Mouse (Mus musculus) G1E (cell line): Measurements from ENCODE around the gene Tesmin. TPM values are rescaled to one million over a fixed set of nuclear protein-coding genes. Genes with fewer than 3 reads are reported as not detected.

ENCODE experiments used
- ATAC-seq: 2 replicates; pipeline ENCODE4 v1.8.0; 2016; ENCODE audit warnings: mild to moderate bottlenecking; ENCODE audit not compliant: insufficient number of reproducible peaks, poor library complexity, low FRiP score, severe bottlenecking; ENCODE audit errors: extremely low read depth
- DNase-seq: peaks from one replicate; pipeline ENCODE4 v3.0.0; 2012; ENCODE audit warnings: low spot score
- H3K27me3 ChIP-seq: 2 replicates; pipeline ENCODE4 v1.6.1; 2012; ENCODE audit warnings: mild to moderate bottlenecking, low read length, inconsistent platforms; ENCODE audit not compliant: insufficient read depth
- H3K36me3 ChIP-seq: replicated peaks from 2 replicates; pipeline ENCODE3; 2012; ENCODE audit warnings: mild to moderate bottlenecking, inconsistent platforms
- H3K4me1 ChIP-seq: 2 replicates; pipeline ENCODE4 v1.6.1; 2012; ENCODE audit warnings: low read depth, low read length, inconsistent platforms, mixed read lengths; ENCODE audit not compliant: insufficient read depth
- H3K4me3 ChIP-seq: 2 replicates; pipeline ENCODE4 v1.5.1; 2012; ENCODE audit warnings: low read depth, mild to moderate bottlenecking, inconsistent platforms, low read length, moderate library complexity, mixed read lengths
- H3K9me3 ChIP-seq: replicated peaks from 2 replicates; pipeline ENCODE4 v1.6.1; 2012; ENCODE audit warnings: inconsistent platforms
- CTCF ChIP-seq: IDR thresholded peaks from 2 replicates; pipeline ENCODE4 v1.5.1; 2012; ENCODE audit warnings: low read depth, low read length, inconsistent platforms, mixed read lengths
- GATA1 ChIP-seq: IDR thresholded peaks from 2 replicates; pipeline ENCODE4 v1.6.1; 2012; ENCODE audit warnings: borderline replicate concordance, low read length, inconsistent platforms, mixed read lengths
- GATA2 ChIP-seq: IDR thresholded peaks from 2 replicates; pipeline ENCODE4 v1.6.1; 2012; ENCODE audit warnings: low read depth, low read length, inconsistent platforms, borderline replicate concordance
- POLR2AphosphoS5 ChIP-seq: IDR thresholded peaks from 2 replicates; pipeline ENCODE4 v1.6.1; 2012; ENCODE audit warnings: low read depth, low read length, inconsistent platforms; ENCODE audit not compliant: insufficient replicate concordance
- TAL1 ChIP-seq: conservative IDR thresholded peaks from 2 replicates; pipeline ENCODE4 v1.6.1; 2012; ENCODE audit warnings: low read depth, low read length, inconsistent platforms, mixed read lengths
- polyA plus RNA-seq: library from polyadenylated mRNA; stranded (reverse); fragments of >175 nt; gene quantifications from 2 replicates; pipeline ENCODE4 v1.2.3, GENCODE M21; 2012
- total RNA-seq, 2 experiments: library from RNA; stranded (forward) in 1 of 2; stranded (reverse) in 1 of 2; fragments of 200-1000 nt in 1 of 2; fragments of >200 nt in 1 of 2; fragmentation: Nextera tagmentation in 1 of 2; gene quantifications; 2 replicates each; pipeline ENCODE4 v1.2.3; 2014 to 2017

Tesmin gene
- total and polyA plus RNA-seq, 3 experiments: 0.17 to 0.33 TPM; not detected in 1

DNA sequence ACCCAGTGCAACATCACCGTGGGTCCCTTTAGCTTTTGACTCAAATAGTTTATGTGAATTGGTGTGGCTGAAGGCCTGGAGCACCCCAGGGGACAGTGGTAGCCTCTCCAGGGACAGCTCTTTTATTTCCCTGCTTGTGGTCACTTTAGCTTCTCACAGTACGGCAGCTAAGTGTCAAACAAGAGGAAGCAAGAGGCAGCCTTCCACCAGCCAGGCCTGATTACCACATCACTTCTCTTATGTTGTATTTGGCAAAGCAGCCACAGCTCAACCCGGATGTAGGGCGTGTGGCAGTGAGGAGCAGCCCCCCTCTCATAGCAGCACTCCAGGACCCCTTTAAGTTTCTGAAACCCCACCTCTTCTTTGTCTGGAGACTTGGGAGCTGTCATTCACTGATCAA, 34.3 kb downstream of the Tesmin start:
- H3K4me3 ChIP-seq: no peak overlapping the region
- H3K36me3 ChIP-seq: no peaks in the 10 kb centered on the region
- TF ChIP-seq GATA1 (no peak), TAL1 (no peak), POLR2AphosphoS5 (no peak), CTCF (no peak), GATA2 (no peak)
- ATAC-seq: no peak
- H3K27me3 ChIP-seq: peaks cover 12% of the 10 kb centered on the region
- no peaks in the 10 kb centered on the region for H3K9me3 ChIP-seq
- H3K4me1 ChIP-seq: no peaks in the 10 kb centered on the region
- DNase-seq: no peak

DNA sequence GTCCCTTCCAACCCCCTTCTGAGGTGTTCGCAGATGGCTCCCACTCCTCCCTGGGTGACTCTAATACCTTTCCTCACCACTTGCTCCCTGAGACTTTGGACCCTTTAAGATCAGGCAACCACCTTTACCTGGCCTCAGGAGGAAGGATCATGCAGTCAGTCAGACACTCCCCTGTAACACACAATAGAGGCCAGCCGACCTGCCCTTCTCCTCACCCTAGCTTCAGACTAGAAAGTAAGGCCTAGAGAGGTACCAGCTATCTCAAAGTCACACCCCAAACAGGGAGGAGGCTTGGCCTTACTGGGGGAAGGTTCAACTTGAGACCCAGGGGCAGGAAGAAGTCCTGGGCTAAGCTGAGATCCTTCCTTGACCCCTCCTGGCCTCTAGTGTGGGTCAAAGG, 35.6 kb downstream of the Tesmin start:
- no peaks in the 10 kb centered on the region for H3K4me1 ChIP-seq
- peaks cover 14% of the 10 kb centered on the region for H3K27me3 ChIP-seq
- no peak for ATAC-seq
- TF ChIP-seq GATA1: no peak
- TF ChIP-seq CTCF: no peak
- TF ChIP-seq POLR2AphosphoS5: no peak
- TF ChIP-seq TAL1: no peak
- no peak for TF ChIP-seq GATA2
- no peaks in the 10 kb centered on the region for H3K36me3 ChIP-seq
- H3K4me3 ChIP-seq: no peak overlapping the region
- DNase-seq: no peak
- no peaks in the 10 kb centered on the region for H3K9me3 ChIP-seq

DNA sequence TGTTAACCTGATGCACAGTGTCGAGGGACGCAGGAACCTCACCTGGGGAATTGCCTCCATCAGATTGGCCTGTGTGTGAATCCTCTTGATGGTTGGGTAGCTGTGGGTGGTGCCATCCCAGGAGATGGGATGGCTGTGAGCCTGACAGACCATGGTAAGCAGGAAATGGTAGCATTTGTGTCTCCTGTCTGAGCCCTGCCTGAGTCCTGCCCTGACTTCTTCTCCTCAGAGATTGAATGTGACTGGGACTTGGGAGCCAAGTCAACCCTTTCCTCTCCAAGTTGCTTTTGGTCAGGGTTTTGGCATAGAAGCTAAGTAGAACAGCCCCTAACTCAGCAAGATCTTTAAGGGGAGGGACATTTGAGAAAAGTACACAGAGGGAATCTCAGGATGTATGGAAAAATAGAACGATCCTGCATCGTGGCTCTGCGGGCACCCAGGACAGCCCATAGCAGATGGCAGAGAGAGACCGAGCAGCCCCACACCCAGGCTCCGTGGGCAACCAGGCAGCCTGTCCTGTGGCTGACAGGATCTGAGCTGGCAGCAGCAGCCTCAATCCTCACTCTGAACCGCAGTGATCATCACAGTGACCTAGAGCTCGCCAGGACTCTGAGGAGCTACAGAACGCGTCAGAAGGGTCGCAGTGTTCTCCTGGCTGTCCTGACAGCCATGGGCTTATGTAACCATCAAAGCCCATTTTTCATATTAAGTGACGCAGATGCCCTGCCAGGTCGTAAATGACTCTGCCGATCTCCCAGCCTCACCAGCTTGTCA, 39.6 kb downstream of the Tesmin start:
- 0 out of 2 replicates have a peak, but pooled peaks cover 2% of the 10 kb centered on the region for H3K4me1 ChIP-seq
- TF ChIP-seq CTCF (no peak), TAL1 (no peak), POLR2AphosphoS5 (no peak), GATA1 (no peak)
- ATAC-seq: no peak

DNA sequence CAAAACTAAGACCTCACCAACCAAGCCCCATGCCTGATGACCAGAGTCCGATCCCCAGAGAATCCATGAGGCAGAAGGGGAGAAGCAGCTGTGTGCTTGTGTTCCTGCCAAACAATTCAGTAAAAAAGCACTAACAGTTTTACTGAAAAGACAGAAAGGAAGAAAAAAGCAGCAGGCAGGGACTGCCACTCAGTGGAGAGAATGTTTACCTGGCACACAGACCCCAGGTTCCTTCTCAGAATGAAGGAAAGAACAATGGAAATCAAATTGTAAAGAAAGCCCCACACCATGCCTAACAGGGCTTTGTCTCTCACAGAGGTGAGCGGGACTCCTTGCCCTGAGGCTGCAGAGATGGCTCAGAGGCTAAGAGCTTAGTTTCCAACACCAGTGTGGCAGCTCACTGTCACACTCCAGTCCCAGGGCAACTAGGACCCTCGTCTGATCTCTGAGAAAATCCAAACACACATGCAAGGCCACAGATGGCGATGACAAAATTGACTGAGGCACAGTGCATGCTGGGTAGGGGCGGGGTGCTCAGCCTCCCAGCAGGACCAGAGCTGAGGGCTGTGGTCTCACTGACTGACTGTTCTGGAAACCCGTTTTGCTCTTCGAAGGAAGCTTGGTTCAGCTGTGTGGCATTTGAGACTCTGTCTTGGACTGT, 40.6 kb downstream of the Tesmin start:
- TF ChIP-seq TAL1: no peak
- no peak for TF ChIP-seq CTCF
- no peak for TF ChIP-seq POLR2AphosphoS5
- no peak for TF ChIP-seq GATA1
- TF ChIP-seq GATA2: no peak
- Histone ChIP-seq H3K9me3 (no peaks in the 10 kb centered on the region), H3K27me3 (peaks cover 13% of the 10 kb centered on the region), H3K4me1 (0 out of 2 replicates have a peak, but pooled peaks cover 2% of the 10 kb centered on the region), H3K4me3 (no peak overlapping the region), H3K36me3 (no peaks in the 10 kb centered on the region)
- ATAC-seq: no peak
- DNase-seq: no peak

More for the DNA sequence above, 39.6 kb downstream of the Tesmin start:
- H3K27me3 ChIP-seq: peaks cover 11% of the 10 kb centered on the region
- H3K9me3 ChIP-seq: no peaks in the 10 kb centered on the region
- H3K36me3 ChIP-seq: no peaks in the 10 kb centered on the region
- no peak for DNase-seq
- no peak overlapping the region for H3K4me3 ChIP-seq

DNA sequence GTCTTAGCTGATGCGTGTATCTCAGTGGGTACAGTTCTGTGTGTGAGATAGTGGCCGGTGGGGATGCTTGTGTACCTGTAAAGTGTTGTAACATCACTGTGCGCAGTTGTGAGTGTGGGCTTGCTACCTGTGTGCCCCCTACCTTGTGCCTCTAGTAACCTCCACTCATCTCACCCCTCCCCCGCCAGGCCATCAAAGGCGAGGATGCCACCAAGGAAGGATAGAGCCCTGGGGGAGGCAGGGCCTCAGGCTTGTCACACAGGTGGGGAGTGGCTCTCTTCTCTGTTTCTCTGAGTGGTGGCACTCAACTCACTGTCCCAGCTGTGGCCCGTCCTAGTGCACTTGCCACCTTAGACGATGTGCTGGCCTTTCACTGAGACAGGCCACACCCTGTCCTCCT, 42.4 kb downstream of the Tesmin start:
- Histone ChIP-seq H3K4me3 (no peak overlapping the region), H3K9me3 (no peaks in the 10 kb centered on the region), H3K4me1 (0 out of 2 replicates have a peak, but pooled peaks cover 2% of the 10 kb centered on the region), H3K27me3 (peaks cover 22% of the 10 kb centered on the region), H3K36me3 (no peaks in the 10 kb centered on the region)
- ATAC-seq: no peak
- TF ChIP-seq POLR2AphosphoS5: no peak
- no peak for DNase-seq

DNA sequence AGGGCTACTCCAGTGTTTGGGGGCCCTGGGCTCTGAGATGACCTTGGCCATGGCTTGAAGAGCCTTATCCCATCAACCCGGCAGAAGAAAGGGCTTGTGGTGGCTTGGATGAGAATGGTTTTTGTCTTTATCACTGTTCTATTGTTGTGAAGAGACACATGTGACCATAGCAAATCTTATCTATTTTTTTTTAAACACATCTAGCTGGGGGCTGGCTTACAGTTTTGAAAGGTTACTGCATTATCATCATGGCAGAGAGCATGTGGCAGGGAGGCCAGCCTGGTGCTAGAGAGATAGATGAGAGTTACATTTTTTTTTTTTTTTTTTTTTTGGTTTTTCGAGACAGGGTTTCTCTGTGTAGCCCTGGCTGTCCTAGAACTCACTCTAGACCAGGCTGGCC, 43.3 kb downstream of the Tesmin start:
- no peak for TF ChIP-seq GATA1
- TF ChIP-seq GATA2: no peak
- TF ChIP-seq POLR2AphosphoS5: no peak
- TF ChIP-seq TAL1: no peak
- TF ChIP-seq CTCF: no peak
- Histone ChIP-seq H3K4me1 (0 out of 2 replicates have a peak, but pooled peaks cover 2% of the 10 kb centered on the region), H3K36me3 (no peaks in the 10 kb centered on the region), H3K4me3 (no peak overlapping the region), H3K27me3 (peaks cover 22% of the 10 kb centered on the region), H3K9me3 (no peaks in the 10 kb centered on the region)
- ATAC-seq: no peak
- no peak for DNase-seq
